Mouse (Mus musculus) hindbrain, embryonic 11.5 days (tissue): ENCODE measurements around the gene Sord. TPM values are rescaled to one million over a fixed set of nuclear protein-coding genes. Genes with fewer than 3 reads are reported as not detected.
A peak's percentile ranks its signal among the peaks of the same experiment; 100 is the strongest.

Source experiments
- ATAC-seq: fragments of 200-750 bp; cut with Nextera tagmentation; 2 replicates; pipeline ENCODE4 v1.8.0; 2017; ENCODE audit warnings: mild to moderate bottlenecking, moderate TSS enrichment, moderate library complexity; ENCODE audit not compliant: low FRiP score
- DNase-seq: peaks from one replicate; pipeline ENCODE4 v3.0.0-alpha.2; 2015; ENCODE audit warnings: low spot score
- H3K27ac ChIP-seq: fragments of 300-500 bp; sonication (generic); 2 replicates; pipeline ENCODE4 v1.5.1; 2014; ENCODE audit warnings: mild to moderate bottlenecking, low read depth, low read length
- H3K27me3 ChIP-seq: fragments of 300-500 bp; sonication (generic); 2 replicates; pipeline ENCODE4 v1.6.1; 2014; ENCODE audit warnings: mild to moderate bottlenecking, low read length, moderate library complexity, mixed read lengths; ENCODE audit not compliant: control insufficient read depth, insufficient read depth
- H3K36me3 ChIP-seq: fragments of 300-500 bp; sonication (generic); 2 replicates; pipeline ENCODE4 v1.6.1; 2014; ENCODE audit warnings: mild to moderate bottlenecking, low read length, moderate library complexity, mixed read lengths; ENCODE audit not compliant: control insufficient read depth, insufficient read depth
- H3K4me1 ChIP-seq: fragments of 300-500 bp; sonication (generic); replicated peaks from 2 replicates; pipeline ENCODE4 v1.6.1; 2014; ENCODE audit warnings: low read length, mixed read lengths; ENCODE audit not compliant: control insufficient read depth, insufficient read depth
- H3K4me2 ChIP-seq: fragments of 300-500 bp; sonication (generic); replicated peaks from 2 replicates; pipeline ENCODE4 v1.6.1; 2014; ENCODE audit warnings: mild to moderate bottlenecking, low read depth, low read length
- H3K4me3 ChIP-seq: fragments of 300-500 bp; sonication (generic); 2 replicates; pipeline ENCODE4 v1.5.1; 2014; ENCODE audit warnings: low read depth, low read length
- H3K9ac ChIP-seq: fragments of 300-500 bp; sonication (generic); 2 replicates; pipeline ENCODE4 v1.6.1; 2014; ENCODE audit warnings: low read depth, low read length
- H3K9me3 ChIP-seq: fragments of 300-500 bp; sonication (generic); 2 replicates; pipeline ENCODE4 v1.6.1; 2016; ENCODE audit warnings: low read length; ENCODE audit not compliant: control insufficient read depth
- WGBS: fragments of 180-500 bp; shearing (Covaris S2); extraction: QIAGEN DNeasy Blood & Tissue Kit; methylation state at CpG from one replicate; pipeline ENCODE4 v1.1.7; 2014; 5-methylcytosine and 5-hydroxymethylcytosine counted together
- polyA plus RNA-seq: library from polyadenylated mRNA; unstranded; fragments of >200 nt; fragmentation: Nextera tagmentation; extraction: Ambion mirVana; gene quantifications from 2 replicates; pipeline ENCODE4 v1.2.1, GENCODE M21; 2014

Sord gene
- polyA plus RNA-seq, 1 experiment from 2014 or later: 27.1 TPM

DNA sequence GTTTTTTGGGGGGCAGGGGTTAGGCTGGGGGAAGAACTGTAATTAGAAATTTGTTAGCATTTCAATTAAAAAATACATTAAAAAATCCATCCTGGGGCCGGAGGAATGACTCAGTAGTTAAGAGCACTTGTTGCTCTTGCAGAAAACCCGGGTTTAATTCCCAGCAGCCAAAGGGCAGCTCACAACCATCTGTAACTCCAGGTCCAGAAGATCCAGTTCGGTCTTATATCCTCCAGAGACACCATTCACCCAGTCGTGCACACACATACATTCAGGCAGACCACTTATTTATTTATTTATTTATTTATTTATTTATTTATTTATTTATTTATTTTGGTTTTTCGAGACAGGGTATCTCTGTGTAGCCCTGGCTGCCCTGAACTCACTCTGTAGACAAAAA, 1.2 kb upstream of the Sord start:
- Histone ChIP-seq H3K4me3 (no peak overlapping the region), H3K9ac (no peak overlapping the region), H3K4me1 (no peaks in the 10 kb centered on the region), H3K4me2 (no peak overlapping the region), H3K27me3 (no peaks in the 10 kb centered on the region), H3K27ac (no peak overlapping the region), H3K9me3 (no peaks in the 10 kb centered on the region), H3K36me3 (no peaks in the 10 kb centered on the region)
- 55% methylated on average over 5 of the region's 5 CpGs for WGBS
- ATAC-seq (no peak), DNase-seq (peak; percentile 7)

DNA sequence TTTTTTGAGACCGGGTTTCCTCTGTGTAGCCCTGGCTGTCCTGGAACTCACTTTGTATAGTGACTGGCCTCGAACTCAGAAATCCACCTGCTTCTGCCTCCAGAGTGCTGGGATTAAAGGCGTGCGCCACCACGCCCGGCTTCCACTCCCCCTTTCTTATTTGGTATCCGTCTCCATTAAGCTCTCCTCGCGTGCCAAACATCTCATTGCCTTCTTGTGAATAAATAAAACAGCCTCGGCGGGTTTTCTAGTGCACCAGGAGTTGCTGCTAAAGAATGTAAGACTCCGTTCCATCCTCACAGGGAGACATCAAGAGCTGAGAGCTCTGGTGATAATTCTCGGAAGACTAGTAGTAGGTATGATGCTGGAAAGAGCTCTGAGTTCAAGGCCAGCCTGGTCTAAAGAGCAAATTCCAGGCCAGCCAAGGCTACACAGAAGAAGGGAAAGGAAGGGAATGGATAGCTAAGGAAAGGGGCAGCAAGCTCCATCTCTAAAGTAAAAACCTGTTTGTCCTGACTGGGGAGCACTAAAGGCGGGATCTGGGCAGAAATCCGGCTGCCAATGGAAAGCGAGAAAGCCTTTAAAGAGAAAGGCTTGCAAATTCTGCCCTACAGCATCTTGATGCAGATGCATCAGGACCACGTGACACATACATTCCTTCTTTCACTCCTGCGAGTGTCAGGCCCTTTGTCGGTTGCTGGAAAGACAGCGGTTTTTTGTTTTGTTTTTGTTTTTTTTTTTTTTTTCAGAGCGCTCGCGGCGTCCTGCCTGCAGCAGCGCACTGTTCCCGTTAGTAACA, 591 bp upstream of the Sord start:
- 8% methylated on average over 26 of the region's 26 CpGs for WGBS
- Histone ChIP-seq H3K27me3 (no peaks in the 10 kb centered on the region), H3K9ac (peak overlapping the region; percentile 1; the same call in 1 of the 2 replicates), H3K4me1 (no peaks in the 10 kb centered on the region), H3K27ac (peak overlapping the region; percentile 34; the same call in 1 of the 2 replicates), H3K9me3 (no peaks in the 10 kb centered on the region), H3K4me2 (peak overlapping the region; percentile 72), H3K4me3 (peak overlapping the region; percentile 47), H3K36me3 (no peaks in the 10 kb centered on the region)
- peak; percentile 65 for ATAC-seq
- peak; percentile 62 for DNase-seq

- no peak for ATAC-seq
- no peak for DNase-seq
- Histone ChIP-seq H3K36me3 (no peaks in the 10 kb centered on the region), H3K9me3 (no peaks in the 10 kb centered on the region), H3K4me2 (no peak overlapping the region; the same call in 1 of the 2 replicates), H3K27ac (no peak overlapping the region), H3K4me3 (peak overlapping the region; percentile 47; the same call in 1 of the 2 replicates), H3K9ac (no peak overlapping the region), H3K4me1 (no peaks in the 10 kb centered on the region), H3K27me3 (no peaks in the 10 kb centered on the region)
- 88% methylated on average over 2 of the region's 2 CpGs for WGBS
Observed at GRCm38 (mm10) chr2:122235425-122235824, 876 bp downstream of the Sord start.

- no peaks in the 10 kb centered on the region for H3K4me1 ChIP-seq
- H3K9me3 ChIP-seq: no peaks in the 10 kb centered on the region
- no peak overlapping the region for H3K27ac ChIP-seq
- H3K36me3 ChIP-seq: no peaks in the 10 kb centered on the region
- ATAC-seq: no peak
- no peak overlapping the region for H3K4me2 ChIP-seq
- H3K9ac ChIP-seq: no peak overlapping the region
- H3K4me3 ChIP-seq: no peak overlapping the region
- no peak for DNase-seq
- H3K27me3 ChIP-seq: no peaks in the 10 kb centered on the region
Observed at GRCm38 (mm10) chr2:122236321-122236720, 1.8 kb downstream of the Sord start.

DNA sequence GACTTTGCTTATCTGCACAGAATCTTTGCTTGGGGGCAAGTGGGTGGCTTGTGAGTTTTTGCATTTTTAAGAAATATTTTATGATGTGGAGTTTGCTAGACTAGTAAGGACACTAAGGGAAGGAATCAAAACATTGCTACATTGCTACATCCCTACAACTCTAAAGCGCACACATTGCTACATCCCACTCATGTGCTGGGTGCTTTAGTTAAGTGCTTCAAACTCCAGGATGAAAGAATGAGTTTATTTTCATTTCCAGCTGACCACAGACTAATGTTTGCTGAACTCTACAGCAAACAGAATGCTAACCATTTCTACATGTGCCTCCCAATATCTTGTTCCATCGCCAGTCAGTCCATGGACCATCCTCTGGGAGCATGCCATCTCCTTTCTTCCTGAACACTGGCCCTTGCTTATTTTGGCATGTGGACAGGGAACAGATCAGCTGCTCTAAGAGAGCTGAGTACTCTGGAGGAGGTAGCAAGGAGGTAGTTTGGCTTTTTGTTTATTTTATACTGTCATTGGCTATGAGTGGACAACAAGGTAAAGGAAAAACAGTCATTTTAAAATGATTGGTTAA, 3.4 kb downstream of the Sord start:
- H3K4me1 ChIP-seq: no peaks in the 10 kb centered on the region
- 97% methylated on average over 2 of the region's 2 CpGs for WGBS
- no peak overlapping the region for H3K4me3 ChIP-seq
- H3K27me3 ChIP-seq: no peaks in the 10 kb centered on the region
- no peaks in the 10 kb centered on the region for H3K9me3 ChIP-seq
- H3K9ac ChIP-seq: no peak overlapping the region
- no peak overlapping the region for H3K27ac ChIP-seq
- no peak for ATAC-seq
- H3K4me2 ChIP-seq: no peak overlapping the region
- H3K36me3 ChIP-seq: no peaks in the 10 kb centered on the region
- no peak for DNase-seq

DNA sequence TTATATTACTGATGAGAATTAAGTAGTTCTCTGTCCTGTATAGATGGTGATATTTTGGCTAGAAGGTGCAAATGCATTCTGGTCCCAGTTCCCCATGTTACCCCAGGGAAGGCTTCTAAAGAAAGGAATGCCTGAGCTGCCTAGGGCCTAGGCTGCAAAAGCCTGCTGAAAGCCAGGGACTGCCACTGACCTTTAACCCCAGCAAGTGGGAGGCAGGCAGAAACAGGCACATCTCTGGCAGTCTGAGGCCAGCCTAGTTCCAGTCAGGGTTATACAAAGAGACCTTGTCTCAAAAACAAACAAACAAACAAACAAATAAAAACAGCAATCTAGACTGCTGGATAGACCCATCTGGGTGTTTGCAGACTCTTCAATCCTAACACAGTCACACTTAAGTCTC, 6.2 kb downstream of the Sord start:
- no peak for DNase-seq
- H3K36me3 ChIP-seq: no peaks in the 10 kb centered on the region
- no peak overlapping the region for H3K27ac ChIP-seq
- no peaks in the 10 kb centered on the region for H3K9me3 ChIP-seq
- no peak overlapping the region for H3K9ac ChIP-seq
- H3K4me2 ChIP-seq: no peak overlapping the region
- H3K27me3 ChIP-seq: no peaks in the 10 kb centered on the region
- no peak for ATAC-seq
- H3K4me1 ChIP-seq: no peaks in the 10 kb centered on the region
- H3K4me3 ChIP-seq: no peak overlapping the region

- 80% methylated on average over 4 of the region's 4 CpGs for WGBS
- no peak for DNase-seq
- Histone ChIP-seq H3K36me3 (no peaks in the 10 kb centered on the region), H3K27ac (no peak overlapping the region), H3K9me3 (no peaks in the 10 kb centered on the region), H3K9ac (no peak overlapping the region), H3K27me3 (no peaks in the 10 kb centered on the region), H3K4me3 (no peak overlapping the region), H3K4me1 (no peaks in the 10 kb centered on the region), H3K4me2 (no peak overlapping the region)
- ATAC-seq: no peak
Observed at GRCm38 (mm10) chr2:122241226-122241625, 6.7 kb downstream of the Sord start.

DNA sequence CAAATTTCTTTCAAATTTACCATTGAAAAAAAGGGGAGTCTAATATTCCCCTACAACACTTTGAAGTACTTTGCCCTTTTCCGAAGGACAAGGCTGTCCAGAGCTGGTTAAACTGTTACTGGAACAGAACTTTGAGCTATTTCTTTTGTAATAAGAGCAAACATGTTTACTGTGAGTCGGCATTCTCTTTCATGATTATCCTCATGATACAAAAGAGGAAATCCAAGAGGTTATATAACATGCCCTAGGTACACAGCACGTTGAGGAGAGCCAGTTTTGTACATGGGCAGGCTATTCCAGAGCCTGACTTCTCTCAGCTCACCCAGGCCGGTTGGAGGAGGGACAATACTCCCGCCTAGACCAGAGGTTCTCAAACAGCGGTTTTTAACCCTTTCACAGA, 7.4 kb downstream of the Sord start:
- 74% methylated on average over 6 of the region's 6 CpGs for WGBS
- H3K36me3 ChIP-seq: no peaks in the 10 kb centered on the region
- no peak for DNase-seq
- no peak overlapping the region for H3K27ac ChIP-seq
- no peak overlapping the region for H3K4me2 ChIP-seq
- H3K4me3 ChIP-seq: no peak overlapping the region
- H3K9ac ChIP-seq: no peak overlapping the region
- H3K4me1 ChIP-seq: no peaks in the 10 kb centered on the region
- no peak for ATAC-seq
- no peaks in the 10 kb centered on the region for H3K9me3 ChIP-seq
- H3K27me3 ChIP-seq: no peaks in the 10 kb centered on the region

- no peaks in the 10 kb centered on the region for H3K27me3 ChIP-seq
- no peak overlapping the region for H3K4me3 ChIP-seq
- no peak overlapping the region for H3K27ac ChIP-seq
- no peaks in the 10 kb centered on the region for H3K4me1 ChIP-seq
- WGBS: 4% methylated on average over 3 of the region's 3 CpGs
- H3K4me2 ChIP-seq: no peak overlapping the region
- DNase-seq: peak; percentile 83
- H3K9me3 ChIP-seq: no peaks in the 10 kb centered on the region
- H3K36me3 ChIP-seq: no peaks in the 10 kb centered on the region
- no peak overlapping the region for H3K9ac ChIP-seq
- peak; percentile 67; the same call in 1 of the 2 replicates for ATAC-seq
Observed at GRCm38 (mm10) chr2:122243671-122244131, 9.2 kb downstream of the Sord start.
